Mouse (Mus musculus): Measurements from ENCODE around the gene Ccdc107. TPM values are rescaled to one million over a fixed set of nuclear protein-coding genes. Genes with fewer than 3 reads are reported as not detected.

Ccdc107 gene
- polyA plus RNA-seq, 1 experiment, result 10.5 TPM

GRCm38 (mm10) chr4:43506074-43506473, 13.4 kb downstream of the Ccdc107 start:
- Histone ChIP-seq H3K4me1 (ENCODE audit: control insufficient read depth) (peaks cover 26% of the 10 kb centered on the region), H3K4me3 (replicated peaks) (no peak overlapping the region), H3K9me3 (ENCODE audit: control insufficient read depth, low read length) (no peaks in the 10 kb centered on the region), H3K27me3 (ENCODE audit: control insufficient read depth) (peaks cover 26% of the 10 kb centered on the region), H3K36me3 (ENCODE audit: control insufficient read depth) (no peaks in the 10 kb centered on the region)
- no peak for TF ChIP-seq GATA1 (IDR thresholded peaks at IDR 0.05; ENCODE audit: low read length)
- TF ChIP-seq TAL1 (IDR thresholded peaks at IDR 0.05; ENCODE audit: low read length), result no peak

DNA sequence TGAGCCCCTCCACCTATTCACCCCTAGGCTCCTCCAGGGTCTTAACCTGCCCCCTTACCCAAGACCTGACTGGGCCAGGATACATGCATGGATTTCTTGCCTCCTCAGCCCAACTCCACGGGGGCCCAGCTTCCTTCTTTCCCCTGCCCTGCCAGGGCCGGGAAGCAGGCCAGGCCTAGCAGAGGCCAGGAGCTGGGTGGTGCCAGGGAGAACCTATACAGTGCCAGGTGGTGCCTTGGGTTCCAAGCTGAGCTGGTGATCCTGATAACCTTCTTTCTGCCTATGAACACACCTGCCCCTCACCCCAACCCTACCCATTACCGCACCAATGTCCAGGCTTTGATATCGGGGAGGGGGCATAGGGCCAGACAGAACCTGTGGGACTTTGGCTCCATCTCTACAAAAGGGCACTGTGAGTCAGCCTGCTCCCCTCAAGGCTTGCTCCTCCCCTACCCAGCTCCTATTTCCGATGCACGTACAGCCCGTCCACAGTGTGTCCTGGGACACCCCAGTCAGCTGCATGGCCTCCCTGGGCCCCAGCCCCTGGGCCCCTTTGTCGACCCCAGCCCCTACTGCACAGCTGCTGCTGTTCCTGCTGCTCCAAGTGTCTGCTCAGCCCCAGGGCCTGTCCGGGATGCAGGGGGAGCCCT, 14.0 kb downstream of the Ccdc107 start, which contains the start of gene Car9:
Gene Car9, plus strand, starts transcription at position 431 of the 650 bp plus-strand sequence.
- peaks cover 26% of the 10 kb centered on the region for H3K27me3 ChIP-seq (ENCODE audit: control insufficient read depth)
- H3K36me3 ChIP-seq (ENCODE audit: control insufficient read depth), result no peaks in the 10 kb centered on the region
- no peak within 1 kb of the TSS for H3K4me3 ChIP-seq (replicated peaks)
- peaks cover 26% of the 10 kb centered on the region for H3K4me1 ChIP-seq (ENCODE audit: control insufficient read depth)
- TF ChIP-seq GATA1 (IDR thresholded peaks at IDR 0.05; ENCODE audit: low read length), result no peak
- TF ChIP-seq TAL1 (IDR thresholded peaks at IDR 0.05; ENCODE audit: low read length), result no peak
- no peaks in the 10 kb centered on the region for H3K9me3 ChIP-seq (ENCODE audit: control insufficient read depth, low read length)

DNA sequence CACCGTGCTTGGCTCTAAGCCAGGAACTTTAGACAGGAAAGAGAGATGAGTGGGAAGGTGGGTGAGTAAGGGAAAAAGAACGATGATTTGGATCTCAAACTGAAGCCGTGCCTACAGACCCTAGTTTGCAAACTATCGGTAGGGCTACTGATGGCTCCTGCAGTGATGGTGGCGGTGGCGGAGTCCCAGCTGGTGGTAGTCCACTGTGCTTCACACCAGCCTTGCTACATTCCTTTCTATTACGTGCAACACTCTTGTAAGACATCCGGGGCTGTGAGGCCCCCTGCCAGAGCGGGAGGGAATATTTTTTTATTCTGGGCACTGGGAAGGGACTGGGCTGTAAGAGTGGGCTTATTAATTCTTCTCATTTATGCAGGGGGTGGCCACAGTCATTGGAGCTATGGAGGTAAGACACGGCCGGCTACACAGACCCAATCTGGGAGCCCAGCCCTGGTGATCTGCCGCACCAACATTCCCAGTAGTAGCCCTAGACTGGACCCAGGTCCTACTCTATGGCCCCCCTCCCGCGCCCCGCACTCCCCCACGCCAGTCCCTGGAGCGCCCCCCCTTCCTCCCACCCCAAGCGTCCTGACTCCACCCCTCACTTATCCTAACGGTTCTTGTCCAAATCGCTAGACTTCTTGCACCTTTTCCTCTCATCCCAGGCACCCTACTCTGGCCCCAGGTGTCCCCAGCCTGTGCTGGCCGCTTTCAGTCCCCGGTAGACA, 15.4 kb downstream of the Ccdc107 start:
- H3K4me1 ChIP-seq (ENCODE audit: control insufficient read depth), result peaks cover 26% of the 10 kb centered on the region
- TF ChIP-seq GATA1 (IDR thresholded peaks at IDR 0.05; ENCODE audit: low read length), result no peak
- TF ChIP-seq TAL1 (IDR thresholded peaks at IDR 0.05; ENCODE audit: low read length), result no peak
- H3K27me3 ChIP-seq (ENCODE audit: control insufficient read depth), result peaks cover 28% of the 10 kb centered on the region
- no peaks in the 10 kb centered on the region for H3K9me3 ChIP-seq (ENCODE audit: control insufficient read depth, low read length)
- H3K4me3 ChIP-seq (replicated peaks), result peak overlapping the region; percentile 61
- no peaks in the 10 kb centered on the region for H3K36me3 ChIP-seq (ENCODE audit: control insufficient read depth)

- no peaks in the 10 kb centered on the region for H3K36me3 ChIP-seq (ENCODE audit: control insufficient read depth)
- H3K4me3 ChIP-seq (replicated peaks), result peak overlapping the region; percentile 61
- H3K27me3 ChIP-seq (ENCODE audit: control insufficient read depth), result peaks cover 28% of the 10 kb centered on the region
- TF ChIP-seq GATA1 (IDR thresholded peaks at IDR 0.05; ENCODE audit: low read length) (no peak), TAL1 (IDR thresholded peaks at IDR 0.05; ENCODE audit: low read length) (no peak)
- peaks cover 26% of the 10 kb centered on the region for H3K4me1 ChIP-seq (ENCODE audit: control insufficient read depth)
- H3K9me3 ChIP-seq (ENCODE audit: control insufficient read depth, low read length), result no peaks in the 10 kb centered on the region
Observed at GRCm38 (mm10) chr4:43508666-43508997, 15.9 kb downstream of the Ccdc107 start.

DNA sequence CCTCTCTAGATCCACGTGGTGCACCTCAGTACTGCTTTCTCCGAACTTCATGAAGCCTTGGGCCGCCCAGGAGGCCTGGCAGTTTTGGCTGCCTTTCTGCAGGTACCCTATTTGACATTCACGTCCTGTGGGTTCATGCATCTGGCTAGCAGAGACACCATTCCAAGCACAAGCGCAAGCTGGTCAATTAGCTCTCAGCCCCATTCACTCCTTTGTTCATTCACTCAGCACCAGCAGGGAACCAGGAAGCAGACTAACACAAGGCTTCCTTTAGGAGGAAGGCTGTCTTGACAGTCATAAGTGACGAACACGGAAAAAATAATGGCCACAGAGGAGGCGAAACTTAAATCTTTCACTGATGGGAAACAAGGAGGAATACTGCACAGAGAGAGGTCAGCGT, 16.4 kb downstream of the Ccdc107 start:
- Histone ChIP-seq H3K4me3 (replicated peaks) (no peak overlapping the region), H3K4me1 (ENCODE audit: control insufficient read depth) (peaks cover 24% of the 10 kb centered on the region), H3K36me3 (ENCODE audit: control insufficient read depth) (no peaks in the 10 kb centered on the region), H3K27me3 (ENCODE audit: control insufficient read depth) (peaks cover 28% of the 10 kb centered on the region), H3K9me3 (ENCODE audit: control insufficient read depth, low read length) (no peaks in the 10 kb centered on the region)
- TF ChIP-seq TAL1 (IDR thresholded peaks at IDR 0.05; ENCODE audit: low read length), result no peak
- no peak for TF ChIP-seq GATA1 (IDR thresholded peaks at IDR 0.05; ENCODE audit: low read length)

DNA sequence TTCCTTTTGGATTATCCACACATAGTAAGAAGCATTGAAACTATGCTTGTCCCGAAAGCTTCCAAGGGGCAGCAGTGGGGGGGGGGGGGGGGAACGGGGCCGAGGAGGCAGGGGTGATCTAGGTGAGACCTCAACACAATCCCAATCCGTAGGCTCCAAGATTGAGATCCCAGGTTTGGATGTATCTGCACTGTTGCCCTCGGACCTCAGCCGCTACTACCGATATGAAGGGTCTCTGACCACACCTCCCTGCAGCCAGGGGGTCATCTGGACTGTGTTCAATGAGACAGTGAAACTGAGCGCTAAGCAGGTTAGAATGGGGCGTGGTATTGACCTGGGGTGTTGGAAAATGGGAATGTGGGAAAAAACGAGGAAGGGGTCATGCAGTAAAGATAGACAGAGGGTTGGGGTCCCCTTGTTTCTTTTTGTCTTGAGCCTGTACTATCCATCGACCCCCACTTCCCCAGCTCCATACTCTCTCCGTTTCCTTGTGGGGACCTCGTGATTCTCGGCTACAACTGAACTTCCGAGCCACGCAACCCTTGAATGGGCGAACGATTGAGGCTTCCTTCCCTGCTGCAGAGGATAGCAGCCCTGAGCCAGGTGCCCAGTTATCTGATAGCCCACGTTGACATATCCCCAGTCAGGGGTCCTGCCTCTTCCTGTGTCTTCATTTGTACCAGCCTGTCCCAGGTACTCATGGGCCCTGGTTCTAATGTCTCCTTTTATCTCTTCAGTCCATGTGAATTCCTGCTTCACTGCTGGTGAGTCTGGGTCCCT, 19.2 kb downstream of the Ccdc107 start:
- H3K4me1 ChIP-seq (ENCODE audit: control insufficient read depth), result peaks cover 20% of the 10 kb centered on the region
- no peak for TF ChIP-seq TAL1 (IDR thresholded peaks at IDR 0.05; ENCODE audit: low read length)
- TF ChIP-seq GATA1 (IDR thresholded peaks at IDR 0.05; ENCODE audit: low read length), result no peak
- H3K27me3 ChIP-seq (ENCODE audit: control insufficient read depth), result peaks cover 24% of the 10 kb centered on the region
- H3K9me3 ChIP-seq (ENCODE audit: control insufficient read depth, low read length), result no peaks in the 10 kb centered on the region
- H3K36me3 ChIP-seq (ENCODE audit: control insufficient read depth), result no peaks in the 10 kb centered on the region
- H3K4me3 ChIP-seq (replicated peaks), result no peak overlapping the region

- Histone ChIP-seq H3K4me3 (replicated peaks) (no peak overlapping the region), H3K9me3 (ENCODE audit: control insufficient read depth, low read length) (no peaks in the 10 kb centered on the region), H3K4me1 (ENCODE audit: control insufficient read depth) (peaks cover 19% of the 10 kb centered on the region), H3K27me3 (ENCODE audit: control insufficient read depth) (peaks cover 18% of the 10 kb centered on the region), H3K36me3 (ENCODE audit: control insufficient read depth) (no peaks in the 10 kb centered on the region)
- TF ChIP-seq TAL1 (IDR thresholded peaks at IDR 0.05; ENCODE audit: low read length) (no peak), GATA1 (IDR thresholded peaks at IDR 0.05; ENCODE audit: low read length) (no peak)
Observed at GRCm38 (mm10) chr4:43512653-43513052, 20.0 kb downstream of the Ccdc107 start.

GRCm38 (mm10) chr4:43513300-43513699, 20.6 kb downstream of the Ccdc107 start:
- TF ChIP-seq TAL1 (IDR thresholded peaks at IDR 0.05; ENCODE audit: low read length) (no peak), GATA1 (IDR thresholded peaks at IDR 0.05; ENCODE audit: low read length) (no peak)
- H3K27me3 ChIP-seq (ENCODE audit: control insufficient read depth), result peaks cover 18% of the 10 kb centered on the region
- H3K9me3 ChIP-seq (ENCODE audit: control insufficient read depth, low read length), result no peaks in the 10 kb centered on the region
- no peak overlapping the region for H3K4me3 ChIP-seq (replicated peaks)
- no peaks in the 10 kb centered on the region for H3K36me3 ChIP-seq (ENCODE audit: control insufficient read depth)
- peaks cover 13% of the 10 kb centered on the region for H3K4me1 ChIP-seq (ENCODE audit: control insufficient read depth)

DNA sequence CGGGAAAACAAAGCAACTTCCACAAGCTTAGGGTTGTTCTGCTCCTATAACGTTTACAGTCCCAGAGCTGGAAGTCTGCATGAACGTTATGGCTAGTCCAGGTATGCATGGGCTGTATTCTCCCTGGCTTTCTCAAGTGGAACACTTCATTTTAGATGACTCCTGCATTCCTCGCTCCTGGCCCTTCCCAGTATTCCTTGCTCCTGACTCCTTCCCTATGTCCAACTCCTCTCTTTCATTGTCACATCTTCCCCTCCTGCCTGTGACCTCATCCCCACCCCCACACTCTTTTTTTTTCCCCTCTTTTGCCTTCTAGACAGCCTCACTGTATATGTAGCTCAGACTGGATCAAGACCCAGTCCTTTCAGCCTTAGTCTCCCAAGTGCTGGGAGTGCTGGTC, 21.1 kb downstream of the Ccdc107 start:
- Histone ChIP-seq H3K9me3 (ENCODE audit: control insufficient read depth, low read length) (no peaks in the 10 kb centered on the region), H3K36me3 (ENCODE audit: control insufficient read depth) (no peaks in the 10 kb centered on the region), H3K27me3 (ENCODE audit: control insufficient read depth) (peaks cover 15% of the 10 kb centered on the region), H3K4me1 (ENCODE audit: control insufficient read depth) (peaks cover 9% of the 10 kb centered on the region), H3K4me3 (replicated peaks) (no peak overlapping the region)
- TF ChIP-seq TAL1 (IDR thresholded peaks at IDR 0.05; ENCODE audit: low read length) (no peak), GATA1 (IDR thresholded peaks at IDR 0.05; ENCODE audit: low read length) (no peak)
